Mouse (Mus musculus) cerebellum, adult 9-11 months (tissue): ENCODE data around the gene Gm29427.

Experiments
- DNase-seq: peaks from one replicate; pipeline ENCODE4 v3.0.0; 2022

Gm29427 gene

DNA sequence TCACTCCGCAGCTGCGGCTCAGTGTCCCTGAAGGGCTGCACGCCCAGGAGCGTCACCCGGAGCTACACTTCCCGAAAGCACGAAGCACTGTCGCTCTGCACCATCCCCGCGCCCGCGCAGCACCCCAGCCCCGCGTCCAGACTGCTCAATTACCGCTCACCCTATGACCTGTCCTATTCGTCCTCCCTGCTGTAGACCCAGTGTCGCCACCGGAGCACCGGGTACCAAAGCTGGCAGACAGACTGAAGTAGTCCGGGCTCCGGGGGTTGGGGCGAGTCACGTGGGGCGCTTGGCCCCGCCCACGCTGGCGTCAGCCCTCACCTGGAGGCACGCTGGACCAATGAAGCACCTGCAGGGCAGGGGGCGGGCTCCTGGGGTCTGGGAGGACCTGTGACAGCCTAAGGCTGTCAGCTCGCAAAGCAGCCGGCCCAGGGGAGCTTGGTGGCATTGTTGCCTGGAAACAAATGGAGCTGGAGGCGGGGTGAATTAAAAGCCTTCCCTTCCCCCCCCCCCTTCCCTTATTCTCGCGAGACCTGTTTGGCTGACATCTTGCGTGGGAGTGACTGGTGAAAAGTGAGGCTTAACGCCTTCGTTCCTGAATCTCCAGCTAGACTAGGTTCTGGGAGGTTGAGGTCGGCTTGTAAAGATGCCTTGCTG, at the start of gene Gm29427:
Gene Gm29427 (minus strand): TSS at position 239 of the 657 bp plus-strand sequence.
- peak; percentile 99 for DNase-seq

DNA sequence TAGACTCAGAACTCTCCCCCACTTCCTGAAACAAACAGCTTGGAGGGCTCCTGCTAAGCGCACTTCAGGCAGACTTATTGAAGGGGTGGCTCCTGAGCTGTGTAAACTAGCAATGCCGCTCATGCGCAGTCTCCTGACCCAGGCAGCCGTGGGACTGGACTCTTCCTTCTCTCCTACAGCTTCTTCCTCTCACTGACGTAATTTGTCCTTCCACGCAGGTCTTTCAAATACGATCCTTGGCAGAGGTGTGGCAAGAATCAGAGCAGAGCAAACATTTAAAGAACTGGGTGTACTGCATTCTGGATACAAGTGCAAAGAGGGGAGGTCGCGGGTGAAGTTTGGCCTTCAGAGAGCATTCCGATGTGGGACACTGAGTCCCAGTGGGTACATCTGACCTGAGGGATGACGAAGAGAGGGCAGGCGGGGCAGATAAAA, 48.4 kb upstream of the Gm29427 start:
- DNase-seq = no peak

DNA sequence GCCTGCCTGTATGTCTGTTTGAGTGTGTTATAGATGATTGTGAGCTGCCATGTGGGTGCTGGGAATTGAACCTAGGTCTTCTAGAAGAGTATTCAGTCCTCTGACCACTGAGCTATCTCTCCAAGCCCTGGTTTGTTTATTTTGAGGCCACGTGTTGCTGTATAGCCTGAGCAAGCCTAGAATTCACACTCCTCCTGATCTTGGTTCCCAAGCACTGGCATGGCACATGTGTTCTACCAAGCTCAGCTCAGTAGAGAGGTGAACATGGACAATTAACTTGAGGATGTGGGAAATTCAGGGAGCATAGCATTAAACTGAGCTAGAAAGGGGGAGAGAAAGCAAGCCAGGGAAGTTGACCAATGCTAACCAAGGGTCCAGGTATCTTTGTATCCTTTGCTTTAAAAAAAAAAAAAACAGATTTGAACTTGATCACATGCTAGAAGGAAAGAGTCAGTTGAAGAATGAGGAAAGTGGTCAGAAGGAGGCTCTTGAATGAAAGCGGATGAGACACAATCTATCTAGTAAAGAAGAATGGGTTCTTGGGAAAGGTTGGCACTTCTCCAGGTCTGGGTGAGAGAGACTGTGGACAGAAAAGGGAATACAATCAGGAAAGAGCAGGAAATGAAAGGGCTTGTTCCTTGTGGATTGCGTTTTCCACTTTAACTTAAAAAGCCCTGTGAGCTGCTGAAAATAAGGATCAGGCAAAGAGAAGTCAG, 46.6 kb upstream of the Gm29427 start:
- no peak for DNase-seq

DNA sequence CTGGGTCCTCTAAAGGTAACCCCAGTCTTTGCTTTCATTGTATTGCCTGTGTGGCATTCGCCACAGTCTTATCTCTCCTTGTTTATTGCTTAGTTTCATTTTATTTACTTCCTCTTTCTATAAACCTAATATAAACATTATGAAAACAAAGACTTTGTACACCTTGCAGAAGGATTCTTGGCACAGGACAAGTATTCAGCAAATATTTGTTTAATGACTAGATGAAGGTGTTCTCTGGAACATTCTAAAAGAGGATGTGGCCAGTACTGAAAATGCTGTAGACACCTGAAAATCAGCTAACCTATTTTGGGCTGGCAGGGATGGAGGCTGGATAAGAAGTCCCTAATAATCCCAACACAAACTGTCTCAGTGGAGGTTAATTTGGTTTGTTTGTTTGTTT, 46.0 kb upstream of the Gm29427 start:
- DNase-seq = no peak

DNA sequence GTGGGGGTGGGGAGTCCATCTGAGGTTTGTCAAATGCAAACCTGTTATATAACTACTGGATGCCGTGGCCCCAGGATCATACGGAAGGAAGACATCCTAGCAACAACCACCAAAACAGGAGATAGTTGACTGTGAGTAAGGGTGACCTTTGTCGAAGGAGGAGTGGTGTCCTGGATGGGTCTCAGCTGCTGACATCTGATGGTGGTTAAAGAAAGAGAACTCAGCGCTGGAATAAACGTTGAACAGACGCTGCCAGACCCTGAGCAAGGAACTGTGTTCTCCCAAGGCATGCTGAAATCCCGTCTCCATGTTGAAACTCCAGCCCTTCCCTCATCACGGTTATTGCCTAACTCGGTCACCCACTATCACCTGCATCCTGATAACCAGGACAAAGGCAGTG, 44.1 kb upstream of the Gm29427 start:
- DNase-seq = no peak

DNA sequence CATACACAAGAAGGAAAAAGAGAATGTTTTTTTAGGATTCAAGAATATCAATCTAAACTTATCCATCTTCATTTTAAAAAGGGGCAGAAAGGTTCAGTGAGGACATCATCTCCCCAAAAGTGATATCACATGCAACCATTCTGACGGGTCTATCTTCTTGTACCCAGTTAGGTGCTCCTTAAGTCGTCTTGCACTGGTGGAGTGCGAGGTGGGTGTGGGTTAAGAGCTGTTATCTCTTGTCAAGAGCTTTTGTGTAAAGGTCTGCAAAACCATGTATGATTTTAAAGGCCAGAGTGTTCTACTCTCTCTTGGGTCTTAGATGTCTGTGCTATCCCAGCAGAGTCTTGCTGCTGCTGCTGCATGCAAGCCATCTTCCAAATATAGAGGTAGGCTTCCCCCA, 31.2 kb upstream of the Gm29427 start:
- no peak for DNase-seq

DNA sequence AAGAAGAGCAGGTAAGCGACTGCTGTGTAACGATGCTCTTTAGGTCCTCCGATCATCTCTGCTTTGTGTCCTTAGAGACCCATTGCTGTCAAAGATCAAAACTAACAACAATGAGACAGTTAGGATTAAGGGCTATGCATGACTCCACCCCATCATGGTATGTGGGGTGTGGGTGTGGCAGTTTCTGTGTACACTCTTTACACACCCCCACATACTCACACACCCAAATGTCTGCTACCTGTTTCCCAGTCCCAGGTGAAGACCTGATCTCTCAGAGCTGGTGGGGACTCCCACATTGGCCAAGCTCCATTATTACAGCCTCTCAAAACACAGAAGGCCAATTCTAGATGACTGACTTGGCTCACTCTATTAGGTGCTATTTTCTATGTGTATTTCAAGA, 30.0 kb upstream of the Gm29427 start:
- DNase-seq = no peak

DNA sequence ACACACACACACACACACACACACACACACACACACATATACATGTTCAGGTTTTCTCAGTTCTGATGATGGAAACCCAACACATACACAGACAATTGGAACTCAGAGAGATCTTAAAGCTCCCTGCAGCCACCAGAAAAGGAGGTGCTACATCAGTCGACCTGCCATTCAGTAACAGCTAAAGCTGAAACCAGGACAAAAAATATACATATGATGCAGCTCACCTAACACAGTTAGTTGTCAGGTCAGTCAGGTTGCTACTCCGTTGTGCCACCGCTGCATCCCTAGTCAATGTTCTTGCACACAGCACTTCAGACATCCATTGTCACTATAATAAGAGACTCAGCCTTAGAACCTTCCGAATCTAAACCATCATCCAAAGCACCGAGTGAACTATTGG, 29.4 kb upstream of the Gm29427 start:
- DNase-seq = no peak

DNA sequence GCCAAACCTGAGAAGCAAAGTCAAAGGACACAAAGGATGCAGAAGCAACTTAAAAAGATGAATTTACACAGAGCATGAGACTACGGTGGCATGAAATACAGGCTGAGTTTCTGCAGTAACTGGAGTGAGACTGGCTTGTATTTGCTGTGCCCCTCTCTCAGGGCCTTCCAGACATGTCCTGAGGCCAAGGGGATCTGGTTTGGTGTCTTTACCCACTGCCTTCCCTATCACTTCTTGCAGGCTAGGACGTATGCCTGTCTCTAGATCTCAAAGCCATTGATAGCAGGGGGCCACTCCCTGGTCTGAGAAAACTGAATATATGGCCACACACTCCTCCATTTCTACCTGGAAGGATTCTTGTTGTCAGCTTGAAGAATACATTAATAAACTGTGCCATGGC, 28.6 kb upstream of the Gm29427 start:
- DNase-seq = no peak

DNA sequence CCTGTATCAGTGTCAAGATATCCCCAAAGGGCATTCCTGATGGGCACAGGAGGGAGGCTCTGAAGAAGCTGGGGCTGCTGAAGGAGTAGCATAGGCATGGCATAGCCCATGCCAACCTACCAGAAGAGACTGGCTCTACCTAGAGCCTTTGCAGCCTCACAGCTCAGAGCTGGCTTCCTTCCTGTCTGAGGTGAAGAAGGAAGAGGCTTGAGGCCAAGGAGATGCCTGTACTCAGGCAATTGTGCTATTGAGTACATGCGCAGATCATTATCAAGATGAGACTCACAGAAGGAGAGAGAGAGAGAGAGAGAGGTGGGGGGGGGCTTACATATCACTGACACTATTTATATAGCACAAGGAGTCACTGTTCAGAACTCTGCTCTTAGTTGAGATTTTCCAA, 28.2 kb upstream of the Gm29427 start:
- no peak for DNase-seq

DNA sequence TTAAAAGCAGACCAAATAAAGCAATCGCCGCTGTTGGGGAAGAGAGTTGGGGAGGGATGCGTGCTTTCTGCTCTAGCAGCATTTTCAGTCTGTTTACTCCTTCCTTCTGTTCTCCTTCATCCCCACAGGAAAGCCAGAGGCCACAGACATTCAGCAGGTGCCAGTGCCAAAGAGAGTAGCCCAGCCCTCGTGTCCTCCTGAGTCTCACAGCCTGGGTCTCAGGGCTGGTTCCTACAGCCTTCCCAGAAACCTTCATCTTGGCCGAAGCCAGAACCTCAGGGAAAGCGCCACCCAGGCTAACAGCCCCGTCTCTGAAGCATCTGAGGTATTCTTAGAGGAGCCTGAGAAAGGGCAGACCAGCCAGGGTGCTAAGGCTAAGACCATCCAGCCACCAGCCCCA, 26.6 kb upstream of the Gm29427 start:
- DNase-seq = no peak

DNA sequence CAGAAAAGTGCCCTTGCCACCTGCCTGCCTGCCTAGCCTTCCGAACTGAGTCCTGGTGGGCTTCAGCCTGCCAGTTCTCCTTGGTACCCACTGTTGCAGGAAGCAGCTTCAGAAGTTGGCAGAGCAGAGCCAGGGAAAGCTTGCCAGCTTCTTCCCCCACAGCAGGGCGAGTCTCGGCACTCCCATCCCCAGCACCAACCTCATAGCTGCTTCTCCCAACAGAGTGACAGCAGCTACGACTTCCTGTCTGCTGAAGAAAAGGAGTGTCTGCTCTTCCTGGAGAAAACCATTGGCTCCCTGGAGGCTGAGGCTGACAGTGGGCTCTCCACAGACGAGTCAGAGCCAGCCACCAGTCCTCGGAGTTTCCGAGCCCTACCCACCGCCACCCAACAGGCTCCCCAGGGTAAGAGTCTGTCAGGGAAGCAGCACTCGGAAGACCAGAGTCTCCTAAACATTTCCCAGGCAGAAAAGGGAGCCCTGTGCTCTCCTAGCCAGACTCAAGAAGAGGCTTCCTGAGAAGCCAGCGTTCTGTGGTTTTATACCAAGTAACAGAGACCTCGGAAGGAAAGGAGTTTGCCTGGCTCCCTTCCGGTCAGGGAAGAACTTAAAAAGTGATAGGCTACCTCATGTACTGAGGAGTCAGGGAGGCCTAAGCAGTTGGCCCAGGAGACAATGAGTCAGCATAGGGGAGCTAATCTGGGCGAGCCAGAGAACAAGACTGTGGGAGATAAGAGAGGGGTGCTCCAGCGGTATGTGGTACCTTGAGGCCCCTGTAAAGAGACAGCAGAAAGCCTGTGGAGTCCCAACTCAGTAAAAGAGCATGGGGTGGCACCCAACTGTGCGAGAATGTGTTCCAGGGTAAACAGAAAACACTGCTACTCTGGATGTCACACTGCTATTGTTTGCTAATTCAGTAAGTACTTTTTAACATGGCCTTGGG, 25.5 kb upstream of the Gm29427 start:
- DNase-seq = no peak

DNA sequence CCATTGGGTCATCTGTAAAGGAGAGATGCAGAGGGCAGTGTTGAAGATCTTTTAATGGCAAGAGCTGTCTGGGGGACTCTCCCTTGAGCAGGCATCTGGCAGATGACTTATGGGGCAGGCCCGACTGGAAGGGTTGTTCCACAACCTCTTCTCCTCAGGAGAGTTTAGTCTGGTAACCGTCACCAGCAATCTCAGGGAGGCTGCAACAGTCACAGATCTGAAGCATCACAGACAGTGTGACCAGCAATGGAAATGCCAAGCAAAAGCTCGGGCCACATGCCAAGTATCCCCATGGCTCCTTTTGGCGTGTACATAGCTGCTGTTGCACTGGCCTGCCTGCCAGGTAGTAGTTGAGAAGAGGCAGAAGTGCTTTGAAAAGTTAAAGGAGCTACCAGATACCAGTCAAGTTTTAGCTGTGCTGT, 24.6 kb upstream of the Gm29427 start:
- DNase-seq = peak; percentile 54

DNA sequence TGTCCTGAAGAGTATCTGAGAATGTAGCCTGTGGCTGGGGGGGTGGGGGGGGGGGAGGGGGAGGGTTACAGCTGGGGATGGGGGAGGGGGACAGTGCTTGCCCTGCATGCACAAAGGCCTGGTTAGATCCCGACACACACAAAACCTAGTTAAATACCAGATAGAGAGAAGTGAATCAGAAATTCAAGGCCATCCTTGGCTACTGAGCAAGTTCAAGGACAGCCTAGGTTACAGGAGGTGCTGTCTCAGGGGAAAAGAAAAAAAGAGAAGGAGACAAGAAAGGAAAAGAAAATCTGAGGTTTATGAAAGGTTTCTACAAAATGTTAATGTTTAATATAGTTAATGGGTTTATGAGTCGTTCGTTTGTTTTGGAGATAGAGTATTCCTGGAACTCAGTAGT, 24.0 kb upstream of the Gm29427 start:
- DNase-seq = no peak

DNA sequence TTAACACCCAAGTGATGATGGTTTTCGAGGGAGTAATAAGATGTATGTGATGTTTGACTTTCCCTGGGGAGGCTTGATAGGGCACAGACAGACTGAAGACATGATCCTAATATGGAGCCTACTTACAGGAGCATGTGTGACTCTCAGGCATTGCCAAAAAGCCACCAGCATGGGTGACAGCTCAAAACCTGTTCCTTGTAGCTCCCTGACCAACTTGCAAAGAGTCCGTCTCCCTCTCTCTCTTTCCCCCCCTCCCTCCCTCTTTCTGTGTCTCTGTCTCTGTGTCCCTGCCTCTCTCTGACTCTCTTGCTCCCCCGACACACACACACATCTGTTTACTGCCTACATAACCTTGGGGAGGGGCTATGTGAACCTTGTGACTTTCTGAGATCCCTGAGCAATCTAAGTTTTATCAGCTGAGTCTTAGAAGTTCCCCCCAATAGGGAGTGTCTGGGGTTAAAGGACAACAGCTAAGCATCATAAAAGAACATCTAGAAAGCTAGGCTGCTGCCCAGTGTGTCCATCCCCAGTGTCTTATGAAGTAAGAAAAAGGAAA, 23.0 kb upstream of the Gm29427 start:
- no peak for DNase-seq

DNA sequence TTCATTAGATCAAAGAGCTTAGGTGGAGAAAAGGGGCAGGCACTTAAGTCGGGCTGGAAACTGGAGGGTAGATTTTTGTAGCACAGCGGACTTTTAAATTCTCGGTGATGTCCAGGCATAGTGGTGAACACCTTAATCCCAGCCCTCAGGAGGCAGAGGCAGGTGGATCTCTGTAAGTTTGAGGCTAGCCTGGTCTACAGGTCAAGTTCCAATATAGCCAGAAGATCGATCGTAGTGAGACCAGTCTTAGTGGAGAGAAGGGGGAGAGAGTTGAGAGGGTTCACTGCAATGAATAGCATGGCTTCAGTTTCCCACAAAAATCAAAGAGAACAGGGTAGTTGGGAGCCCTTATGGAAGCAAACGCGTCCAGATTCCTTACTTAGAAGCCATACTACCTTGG, 22.3 kb upstream of the Gm29427 start:
- no peak for DNase-seq

DNA sequence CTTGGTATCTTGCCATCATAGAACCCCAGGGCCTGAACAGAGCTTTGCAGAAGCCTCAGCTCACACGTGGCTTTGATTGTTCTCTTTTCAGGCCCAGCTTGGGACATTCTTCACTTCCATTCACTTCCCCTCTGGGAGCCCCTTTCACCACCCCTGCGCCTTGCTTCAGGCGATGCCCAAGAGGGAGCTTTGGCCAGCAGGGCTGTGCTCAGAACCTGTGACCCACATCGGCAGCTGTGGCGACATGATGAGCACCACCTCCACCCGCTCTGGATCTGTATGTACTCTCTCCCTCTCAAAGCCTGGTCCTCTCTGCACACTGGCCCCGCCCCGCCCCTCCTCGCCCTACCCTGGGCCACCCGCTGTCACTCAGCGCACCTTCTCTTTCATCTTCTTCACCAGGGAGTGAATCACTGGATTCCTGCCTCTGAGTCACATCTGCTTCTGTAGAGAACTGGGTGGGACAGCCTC, 21.8 kb upstream of the Gm29427 start:
- DNase-seq = no peak

DNA sequence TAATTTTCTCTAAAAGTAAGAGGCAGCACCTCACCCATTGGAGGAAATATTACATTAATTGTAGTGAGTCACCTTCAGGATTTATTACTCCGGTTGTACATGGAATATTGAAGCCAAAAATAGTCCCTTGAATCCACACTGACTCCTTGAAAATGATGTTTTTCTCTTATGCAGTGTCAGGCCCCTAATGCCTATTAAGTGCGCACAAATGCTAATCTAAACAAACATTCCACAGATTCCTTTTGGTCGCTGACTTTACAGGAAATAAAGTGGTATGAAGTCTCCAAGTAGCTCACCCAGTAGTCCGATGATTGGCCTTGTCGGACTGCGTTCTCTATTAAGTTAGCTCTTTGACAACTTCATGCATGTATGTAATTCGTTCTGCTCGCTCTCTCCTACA, 19.3 kb upstream of the Gm29427 start:
- no peak for DNase-seq

DNA sequence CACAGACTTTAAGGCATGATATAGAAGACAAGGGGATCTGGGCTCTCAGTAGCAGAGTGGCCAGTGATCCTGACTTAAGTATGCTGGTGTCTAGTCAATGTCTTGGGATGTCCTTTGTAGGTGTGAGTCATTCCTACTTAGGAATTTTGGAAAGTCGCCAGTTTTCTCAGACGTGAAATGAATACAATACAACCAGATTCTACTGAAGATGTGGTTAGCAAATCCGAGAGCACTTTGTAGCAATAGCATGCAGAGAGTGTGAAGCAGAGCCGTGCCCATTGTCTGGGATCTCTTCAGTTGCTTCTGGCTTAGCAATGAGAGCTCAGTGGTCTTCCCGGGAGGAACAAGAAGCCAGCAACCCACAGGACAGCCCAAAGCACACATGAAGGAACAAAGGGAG, 18.9 kb upstream of the Gm29427 start:
- no peak for DNase-seq

DNA sequence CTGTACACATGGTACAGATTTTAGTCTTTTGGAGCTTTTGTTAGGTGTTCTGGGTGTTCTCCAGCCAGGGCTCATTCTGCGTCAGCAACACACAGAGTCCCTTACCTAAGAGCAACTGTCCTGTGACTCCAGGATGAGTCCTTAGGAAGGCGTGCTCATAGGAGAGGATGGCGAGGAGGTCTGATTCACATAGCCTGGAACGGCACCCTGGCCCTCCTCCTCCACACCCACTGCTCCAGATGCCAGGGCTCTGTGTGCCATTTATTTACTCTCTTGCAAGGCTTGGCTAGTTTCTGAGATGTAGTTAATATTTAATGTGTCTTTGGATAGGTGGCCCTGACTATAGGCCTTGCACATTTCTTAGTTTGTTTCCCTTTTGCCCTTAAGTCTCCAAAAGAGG, 18.1 kb upstream of the Gm29427 start:
- no peak for DNase-seq

DNA sequence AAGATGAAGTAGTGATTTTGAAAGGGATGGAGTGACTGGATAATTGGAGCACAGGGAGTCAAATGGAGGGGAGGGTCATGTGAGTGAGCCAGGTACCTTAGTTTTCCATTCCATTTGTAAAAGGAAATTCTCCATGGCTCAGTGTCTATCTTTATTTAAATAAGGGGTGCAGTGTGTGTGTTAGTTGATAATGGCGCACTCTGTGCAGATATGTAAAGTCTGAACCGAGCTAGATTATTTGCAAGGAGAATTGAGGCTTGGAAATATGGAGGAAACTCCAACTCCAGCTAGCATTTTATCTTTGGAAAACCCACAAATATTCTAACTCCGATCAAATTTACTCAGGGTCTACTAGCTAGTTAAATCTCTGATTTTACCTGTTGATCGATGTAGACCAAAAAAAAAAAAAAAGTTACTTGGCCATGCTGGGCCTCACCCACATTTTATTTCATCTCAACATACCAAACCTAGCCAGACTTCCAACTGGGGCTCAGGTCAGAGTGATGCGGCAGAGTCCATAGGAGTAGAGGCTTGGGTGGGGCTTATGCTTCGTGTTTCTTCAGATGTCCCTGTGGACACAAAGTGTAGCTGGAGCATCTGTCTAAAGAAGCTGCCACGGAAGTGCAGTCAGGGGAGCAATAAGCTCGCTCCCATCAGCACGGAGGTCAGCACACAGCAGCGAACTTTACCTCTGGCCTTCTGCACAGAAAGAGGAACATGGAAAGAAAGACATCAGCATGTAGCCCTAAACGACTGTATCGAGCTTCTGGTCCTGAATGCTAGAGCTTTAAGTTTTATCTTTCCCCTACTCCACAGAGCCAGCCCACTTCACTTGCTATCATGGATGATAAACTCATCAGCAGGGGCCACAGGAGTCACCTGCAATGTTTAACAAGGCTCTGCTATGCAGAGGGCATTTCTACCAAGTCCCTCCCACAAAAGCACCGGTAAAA, 17.4 kb upstream of the Gm29427 start:
- DNase-seq = no peak

DNA sequence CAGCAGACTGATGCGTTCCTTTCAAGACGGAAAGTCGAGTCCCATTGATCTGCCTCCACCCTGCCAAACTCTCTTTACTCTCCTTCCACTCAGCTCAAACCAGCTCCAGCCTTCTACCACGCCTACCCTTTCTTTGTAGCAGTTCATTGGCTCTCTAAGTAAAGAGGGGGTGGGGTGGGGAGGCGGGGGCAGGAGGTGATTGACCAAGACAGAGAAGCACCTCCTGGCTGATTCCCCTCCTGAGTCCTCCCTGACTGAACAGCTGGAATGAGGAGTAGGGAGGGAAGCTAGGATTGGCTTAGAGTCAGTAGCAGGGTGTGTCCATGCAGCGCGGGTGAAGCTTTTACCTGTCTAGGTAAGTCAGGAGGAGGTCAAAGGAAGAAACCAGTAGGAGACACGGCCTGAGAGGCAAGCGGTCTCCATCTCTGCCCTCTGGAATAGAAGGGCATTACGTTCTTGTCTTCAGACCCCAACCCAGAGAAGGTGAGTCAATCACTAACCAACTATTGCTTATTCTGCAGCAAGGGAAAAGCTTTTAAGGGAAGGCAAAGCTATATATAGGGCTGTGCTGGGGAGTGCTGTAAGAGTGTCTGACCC, 16.2 kb upstream of the Gm29427 start, which contains the start of gene AA986860:
Gene AA986860 (plus strand): TSS at position 236 of the 597 bp plus-strand sequence.
- no peak for DNase-seq
